Mouse (Mus musculus) B cell, adult 2 months (primary cell): ENCODE measurements at regions not wholly inside any gene's neighbourhood (a gene's known extent, or its start where the extent isn't known, plus 50 kb on each side); places are given as distances from the start of the nearest gene placed in this dataset.

ENCODE experiments used
- DNase-seq, 2 experiments: peaks; one replicate each; pipeline ENCODE4 v3.0.0; 2022

- DNase-seq, result peak; percentile 58 to 62
These were observed 70.8 kb upstream of the Haao start for GRCm38 (mm10) chr17:83918413-83919139.

GRCm38 (mm10) chr17:83917781-83918180 lies 70.0 kb upstream of the Haao start:
- no peak for DNase-seq

GRCm38 (mm10) chr17:83916684-83917166 lies 69.0 kb upstream of the Haao start:
- DNase-seq, result no peak

- DNase-seq, result no peak
These were observed 67.3 kb upstream of the Haao start for GRCm38 (mm10) chr17:83915034-83915433.

GRCm38 (mm10) chr17:83914603-83915002 lies 66.8 kb upstream of the Haao start:
- no peak for DNase-seq

GRCm38 (mm10) chr17:83913711-83914415 lies 66.1 kb upstream of the Haao start:
- DNase-seq, result no peak

- no peak for DNase-seq
These were observed 64.7 kb upstream of the Haao start for GRCm38 (mm10) chr17:83912421-83912820.

GRCm38 (mm10) chr17:83908811-83909210 lies 61.0 kb upstream of the Haao start:
- DNase-seq, result peak; percentile 15 to 29

GRCm38 (mm10) chr17:83907538-83907937 lies 59.8 kb upstream of the Haao start:
- DNase-seq, result no peak

- DNase-seq, result no peak
These were observed 59.2 kb upstream of the Haao start for GRCm38 (mm10) chr17:83906751-83907537.

GRCm38 (mm10) chr17:83903467-83903866 lies 55.7 kb upstream of the Haao start:
- peak; percentile 75 to 77 for DNase-seq

- DNase-seq, result peak; percentile 6 to 13
These were observed 54.8 kb upstream of the Haao start for GRCm38 (mm10) chr17:83902523-83902922.

GRCm38 (mm10) chr17:83902091-83902490 lies 54.3 kb upstream of the Haao start:
- peak; percentile 30 to 39 for DNase-seq

- DNase-seq, result no peak
These were observed 51.9 kb upstream of the Haao start for GRCm38 (mm10) chr17:83899588-83900152.

- DNase-seq, result no peak
These were observed 50.8 kb upstream of the Haao start for GRCm38 (mm10) chr17:83898531-83898930.
